Mouse (Mus musculus) cerebral cortex, adult 2 months (tissue): Measurements from ENCODE around the gene Loxl1.

Source experiments
- WGBS: fragments of 180-500 bp; shearing (Covaris S2); methylation state at CpG from one replicate; pipeline ENCODE4 v1.1.7; 2018; 5-methylcytosine and 5-hydroxymethylcytosine counted together

Loxl1 gene

GRCm38 (mm10) chr9:58312196-58312943 lies 616 bp downstream of the Loxl1 start:
- 7% methylated on average over 72 of the region's 72 CpGs for WGBS

GRCm38 (mm10) chr9:58311191-58311910 lies 1.6 kb downstream of the Loxl1 start:
- WGBS: 82% methylated on average over 33 of the region's 33 CpGs

GRCm38 (mm10) chr9:58310043-58310660 lies 2.8 kb downstream of the Loxl1 start:
- 70% methylated on average over 14 of the region's 14 CpGs for WGBS

- 44% methylated on average over 6 of the region's 6 CpGs for WGBS
Measured at GRCm38 (mm10) chr9:58308395-58308794, 4.6 kb downstream of the Loxl1 start.

- 50% methylated on average over 6 of the region's 6 CpGs for WGBS
Measured at GRCm38 (mm10) chr9:58305686-58306085, 7.3 kb downstream of the Loxl1 start.

GRCm38 (mm10) chr9:58303599-58304271 lies 9.3 kb downstream of the Loxl1 start:
- 71% methylated on average over 8 of the region's 8 CpGs for WGBS

- 79% methylated on average over 5 of the region's 5 CpGs for WGBS
Measured at GRCm38 (mm10) chr9:58303115-58303514, 9.9 kb downstream of the Loxl1 start.

GRCm38 (mm10) chr9:58299356-58299799 lies 13.6 kb downstream of the Loxl1 start:
- 66% methylated on average over 2 of the region's 2 CpGs for WGBS

- WGBS: 62% methylated on average over 4 of the region's 4 CpGs
Measured at GRCm38 (mm10) chr9:58297961-58298477, 15.0 kb downstream of the Loxl1 start.

- 90% methylated on average over 6 of the region's 6 CpGs for WGBS
Measured at GRCm38 (mm10) chr9:58297065-58297464, 15.9 kb downstream of the Loxl1 start.

- WGBS: 56% methylated on average over 9 of the region's 9 CpGs
Measured at GRCm38 (mm10) chr9:58295766-58296361, 17.1 kb downstream of the Loxl1 start.

GRCm38 (mm10) chr9:58295345-58295744 lies 17.6 kb downstream of the Loxl1 start:
- 96% methylated on average over 3 of the region's 3 CpGs for WGBS

- 67% methylated on average over 7 of the region's 7 CpGs for WGBS
Measured at GRCm38 (mm10) chr9:58294527-58294926, 18.5 kb downstream of the Loxl1 start.

GRCm38 (mm10) chr9:58289901-58290300 lies 23.1 kb downstream of the Loxl1 start:
- 83% methylated on average over 2 of the region's 2 CpGs for WGBS

GRCm38 (mm10) chr9:58289090-58289489 lies 23.9 kb downstream of the Loxl1 start:
- 85% methylated on average over 1 of the region's 1 CpGs for WGBS

GRCm38 (mm10) chr9:58283431-58283830 lies 29.6 kb downstream of the Loxl1 start:
- WGBS: 33% methylated on average over 7 of the region's 7 CpGs

- WGBS: 62% methylated on average over 3 of the region's 3 CpGs
Measured at GRCm38 (mm10) chr9:58281597-58281996, 31.4 kb downstream of the Loxl1 start.

GRCm38 (mm10) chr9:58280259-58281109 lies 32.5 kb downstream of the Loxl1 start:
- WGBS: 35% methylated on average over 9 of the region's 9 CpGs

- WGBS: 88% methylated on average over 5 of the region's 5 CpGs
Measured at GRCm38 (mm10) chr9:58279780-58280179, 33.2 kb downstream of the Loxl1 start.
